Mouse (Mus musculus): Measurements from ENCODE around the gene Npw.

Npw gene

DNA sequence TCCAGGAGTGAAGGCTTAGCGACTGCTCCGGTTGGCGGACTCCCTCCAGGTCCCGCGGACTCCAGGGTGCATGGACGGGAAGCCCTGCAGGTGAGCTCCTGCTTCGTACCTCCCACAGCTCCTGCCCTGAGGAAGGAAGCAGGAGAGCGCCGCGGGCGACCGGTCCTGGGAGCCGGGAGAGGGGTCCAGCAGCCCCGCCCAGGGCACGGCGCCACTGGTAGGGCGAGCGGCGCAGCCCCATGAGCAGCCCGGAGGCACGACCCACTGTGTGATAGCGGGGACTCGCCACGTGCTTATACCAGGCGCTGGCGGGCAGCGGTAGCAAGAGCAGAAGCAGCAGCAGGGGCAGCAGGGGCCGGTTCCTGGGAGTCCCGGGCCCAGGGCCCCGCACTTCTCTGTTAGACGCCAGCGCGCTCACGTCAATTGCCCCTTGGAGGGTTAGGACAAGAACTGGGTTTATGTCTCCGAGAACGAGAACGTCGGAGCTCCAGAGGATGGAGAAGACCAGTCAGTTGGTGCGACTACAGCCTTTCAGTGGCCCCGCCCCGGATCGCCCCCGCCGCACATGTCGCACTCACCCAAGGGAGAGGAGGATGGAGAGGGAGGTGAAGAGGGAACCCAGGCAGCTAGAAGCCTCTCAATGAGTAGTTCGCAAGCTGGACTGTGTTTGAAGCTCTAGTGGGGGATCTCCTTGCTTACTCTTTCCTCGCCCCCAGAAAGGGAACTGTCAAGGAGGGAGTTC is at the start of gene Npw:
TSS of gene Npw (minus strand) at position 441 of the 742 bp plus-strand sequence.
- DNase-seq (ENCODE audit: low spot score): no peak

DNA sequence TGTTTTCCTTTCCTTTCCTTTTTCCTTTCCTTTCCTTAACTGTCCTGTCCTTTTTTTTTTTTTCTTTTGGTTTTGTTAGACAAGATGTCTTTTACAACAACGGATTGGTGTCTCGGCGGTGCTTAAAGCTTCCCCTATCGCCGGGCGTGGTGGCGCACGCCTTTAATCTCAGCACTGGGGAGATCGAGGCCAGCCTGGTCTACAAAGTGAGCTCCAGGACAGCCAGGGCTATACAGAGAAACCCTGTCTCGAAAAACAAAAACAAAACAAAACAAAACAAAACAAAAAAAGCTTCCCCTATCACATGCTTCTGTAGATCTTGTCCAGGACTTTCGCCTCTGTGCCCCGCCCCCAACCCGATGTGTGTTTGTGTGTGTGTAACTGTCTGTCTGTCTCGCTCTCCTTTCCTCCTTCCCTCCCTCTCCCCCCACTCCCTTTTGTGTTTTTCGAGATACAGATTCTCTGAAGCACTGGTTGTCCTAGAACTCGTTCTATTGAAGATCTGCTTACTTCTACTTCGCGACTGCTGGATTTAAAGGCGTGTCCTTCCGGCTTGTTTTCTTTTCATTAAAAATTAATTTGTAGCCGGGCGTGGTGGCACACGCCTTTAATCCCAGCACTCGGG is 49.7 kb upstream of the Npw start:
- DNase-seq (ENCODE audit: low spot score): no peak

DNA sequence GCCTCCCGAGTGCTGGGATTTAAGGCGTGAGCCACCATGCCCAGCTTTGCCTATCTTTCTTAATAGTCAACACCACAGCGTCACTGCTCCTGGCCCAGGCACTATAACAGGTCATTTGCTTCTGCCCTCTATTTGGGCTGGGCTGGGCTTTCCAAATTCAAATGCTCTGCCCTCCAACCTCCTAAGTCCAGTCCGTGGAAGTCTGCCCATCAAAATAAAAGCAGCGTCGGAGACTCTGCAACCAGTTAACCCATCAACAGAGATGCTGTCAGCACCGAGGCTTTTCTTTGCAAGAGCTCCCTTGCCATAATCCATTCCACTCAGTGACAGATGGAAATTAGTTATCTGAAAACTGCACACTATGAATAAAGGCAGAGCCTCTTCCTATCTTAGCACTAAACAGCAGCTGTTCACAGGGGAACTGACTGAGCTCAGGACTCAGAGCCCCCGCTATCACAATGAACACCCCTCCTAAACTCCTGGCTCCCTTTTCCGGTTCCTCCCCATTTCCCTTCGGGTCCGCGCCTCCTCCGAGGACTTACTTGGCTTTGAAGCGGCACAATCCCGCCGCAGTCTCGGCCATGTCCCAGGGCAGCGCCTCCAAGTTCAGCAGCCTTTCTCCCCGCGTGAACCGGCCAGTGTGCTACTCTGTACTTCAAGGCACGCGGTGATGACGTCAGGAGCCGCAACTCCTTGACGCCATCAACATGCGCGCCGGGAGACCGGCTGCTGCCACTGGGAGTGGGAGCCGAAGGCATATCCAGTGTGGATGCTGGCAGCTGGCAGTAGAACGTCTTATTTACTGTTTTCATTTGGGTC is 48.9 kb upstream of the Npw start, which contains the start of gene Tbl3:
TSS of gene Tbl3 (minus strand) at position 679 of the 819 bp plus-strand sequence.
- DNase-seq (ENCODE audit: low spot score): peak; percentile 94

DNA sequence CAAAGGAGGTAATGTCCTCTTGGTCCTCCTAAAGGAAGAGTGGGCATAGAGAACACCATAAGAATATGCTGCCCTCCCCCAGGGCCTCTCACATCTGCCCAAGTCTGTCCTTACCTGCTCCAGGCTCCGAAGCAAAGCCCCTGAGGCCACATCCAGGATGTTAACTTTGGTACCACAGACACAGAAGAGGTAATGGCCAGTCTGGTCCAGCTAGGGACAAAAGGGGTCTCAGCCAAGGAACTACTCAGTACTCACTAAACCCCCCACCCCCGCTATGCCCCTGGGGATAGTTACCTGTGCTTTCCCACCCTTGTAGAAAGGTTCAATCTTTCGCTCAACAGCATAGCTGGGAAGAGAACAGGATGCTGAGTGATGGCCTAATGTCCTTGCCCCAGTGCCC is 47.6 kb upstream of the Npw start:
- no peak for DNase-seq (ENCODE audit: low spot score)

DNA sequence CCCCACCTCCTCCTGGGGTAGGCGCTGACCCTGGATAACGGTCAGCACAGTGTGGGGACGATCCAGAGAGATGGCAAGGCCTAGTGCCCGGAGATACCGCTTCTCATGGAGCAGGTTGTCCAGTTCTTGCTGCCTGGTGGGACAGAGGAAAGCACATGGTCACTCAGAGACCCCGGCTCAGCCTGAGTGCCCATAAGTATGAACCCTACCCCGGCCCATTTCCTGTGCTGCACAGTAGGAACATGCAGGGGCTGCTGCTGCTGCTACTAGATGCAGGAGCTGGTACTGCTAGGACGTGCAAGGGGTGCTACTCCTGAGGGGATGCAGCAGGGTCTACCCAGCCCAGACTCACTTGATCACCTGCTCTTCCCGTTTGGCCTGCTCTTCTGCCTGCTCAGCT is 43.0 kb upstream of the Npw start:
- DNase-seq (ENCODE audit: low spot score): no peak

DNA sequence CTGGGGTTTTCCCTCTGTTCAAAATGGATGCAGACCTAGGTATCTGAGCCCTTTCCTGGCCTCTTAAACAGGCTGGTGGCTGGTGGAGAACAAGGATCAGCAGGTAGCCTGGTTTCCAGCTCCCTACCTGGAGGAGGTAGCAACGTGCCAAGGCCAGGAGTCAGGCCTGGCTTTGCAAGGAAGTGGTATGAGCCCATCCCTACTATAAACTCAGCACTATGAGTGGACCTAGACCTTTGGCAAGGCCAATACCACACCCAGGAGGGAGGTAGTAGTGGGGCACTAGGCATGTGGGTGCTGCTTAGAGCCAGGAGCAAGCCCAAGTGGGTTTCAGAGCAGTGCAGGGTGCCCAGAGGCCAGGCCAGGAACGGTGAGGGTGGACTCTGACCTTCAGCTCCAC is 41.2 kb upstream of the Npw start:
- DNase-seq (ENCODE audit: low spot score): no peak

DNA sequence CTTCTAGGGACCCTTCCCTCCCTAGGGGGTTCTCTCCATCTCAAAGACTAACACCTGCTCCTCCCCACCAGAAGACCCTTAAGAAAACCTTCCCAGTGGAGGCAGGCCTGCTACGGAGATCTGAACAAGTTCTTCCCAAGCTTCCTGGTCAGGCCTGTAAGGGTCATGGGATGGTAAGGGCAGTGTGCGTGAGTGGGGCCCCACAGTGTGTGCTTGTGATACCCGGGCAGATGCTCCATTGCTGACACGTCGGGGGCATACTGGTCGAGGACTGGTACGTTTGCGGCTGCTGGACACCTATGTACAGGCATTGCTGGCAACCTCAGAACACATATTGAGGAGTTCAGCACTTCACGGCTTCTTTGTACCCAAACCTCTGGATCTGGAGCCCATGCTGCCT is 40.5 kb upstream of the Npw start:
- no peak for DNase-seq (ENCODE audit: low spot score)

DNA sequence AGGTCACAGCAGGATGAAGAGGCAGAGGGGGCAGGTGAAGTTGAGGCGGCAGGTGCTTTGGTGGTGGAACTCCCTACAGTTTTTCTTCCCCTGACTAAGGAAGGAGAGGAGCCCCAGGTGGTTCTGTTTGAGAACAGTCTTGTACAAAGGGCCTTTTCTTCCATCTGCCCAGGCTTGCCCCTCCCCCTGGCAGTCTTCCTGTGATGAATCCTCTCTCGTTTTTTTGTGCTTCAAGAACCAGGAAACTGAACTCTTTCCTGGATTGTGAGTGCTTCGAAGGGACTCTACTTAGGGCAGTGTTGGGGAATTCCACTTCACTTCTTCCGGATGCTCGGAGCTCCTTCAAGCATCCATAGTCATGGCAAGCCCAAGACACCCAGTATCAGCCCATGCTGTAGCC is 39.7 kb upstream of the Npw start:
- DNase-seq (ENCODE audit: low spot score): no peak

DNA sequence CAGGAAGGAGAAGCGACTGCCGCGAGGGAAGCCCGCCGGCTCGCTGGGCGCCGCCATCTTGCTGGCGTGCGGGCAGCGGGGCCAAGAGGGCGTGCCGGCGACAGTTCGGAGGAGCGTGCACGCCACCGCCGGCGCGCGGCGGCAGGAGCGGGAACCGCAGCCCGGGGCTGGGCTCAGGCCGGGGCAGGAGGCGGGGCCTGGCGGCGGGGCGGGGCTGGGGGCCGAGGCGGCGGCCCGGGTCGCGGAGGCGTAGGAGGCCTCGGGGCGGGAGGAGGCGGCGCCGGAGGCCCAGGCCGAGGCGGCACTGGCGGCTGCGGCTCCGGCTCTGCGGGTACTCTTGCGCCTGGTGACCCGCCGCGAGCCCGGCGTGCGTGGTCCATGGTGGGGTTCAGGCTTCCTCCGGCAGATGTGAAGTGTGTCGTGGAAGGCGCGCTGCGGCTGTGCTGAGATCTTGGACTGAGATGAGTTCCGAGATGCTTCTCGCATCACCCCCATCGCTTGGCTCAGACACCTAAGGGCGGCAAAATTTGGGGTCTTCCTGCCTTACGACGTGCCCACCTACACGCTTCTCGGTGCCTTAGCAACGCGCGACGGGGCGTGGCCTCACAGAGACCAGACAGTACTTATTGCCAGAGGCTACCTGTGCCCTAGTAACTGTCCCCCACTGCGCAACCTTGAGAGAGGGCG is 37.9 kb upstream of the Npw start, which contains the start of the genes Gfer and Noxo1:
TSS of gene Gfer (minus strand) at position 146 of the 687 bp plus-strand sequence.
TSS of gene Noxo1 (plus strand) at position 224 of the 687 bp plus-strand sequence.
- peak; percentile 86 for DNase-seq (ENCODE audit: low spot score)

DNA sequence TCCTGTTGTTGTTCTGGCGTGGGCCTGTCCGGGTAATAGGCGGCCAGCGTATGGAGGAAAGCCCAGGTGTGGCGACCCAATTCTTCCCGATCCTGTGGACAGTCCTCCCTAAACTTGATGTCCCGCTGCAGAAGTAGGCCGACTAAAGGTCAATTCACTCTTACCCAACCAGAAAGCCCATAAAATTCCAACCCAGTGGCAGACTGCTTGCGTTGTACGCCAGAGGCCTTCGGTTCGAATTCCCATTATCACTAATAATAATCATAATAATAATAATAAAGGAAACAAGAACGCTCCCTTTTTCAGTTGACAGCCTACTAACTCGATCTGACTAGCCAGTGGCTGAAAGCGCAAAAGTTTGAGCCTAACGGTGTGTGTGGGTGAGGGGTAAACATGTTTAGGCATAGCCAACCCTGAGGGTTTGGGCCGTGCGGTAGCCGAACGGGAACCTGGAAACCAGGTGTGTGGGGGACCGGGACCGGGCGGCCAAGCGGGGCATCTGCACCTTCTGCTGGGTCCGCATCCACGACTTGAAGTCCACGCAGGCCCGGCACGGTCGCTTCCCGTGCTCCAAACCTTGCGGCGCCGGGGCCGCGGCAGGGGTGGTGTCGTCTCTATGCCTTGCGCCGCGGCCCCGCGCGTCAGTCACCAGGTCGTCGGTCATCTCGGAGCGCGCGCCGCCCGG is 37.2 kb upstream of the Npw start:
- no peak for DNase-seq (ENCODE audit: low spot score)

DNA sequence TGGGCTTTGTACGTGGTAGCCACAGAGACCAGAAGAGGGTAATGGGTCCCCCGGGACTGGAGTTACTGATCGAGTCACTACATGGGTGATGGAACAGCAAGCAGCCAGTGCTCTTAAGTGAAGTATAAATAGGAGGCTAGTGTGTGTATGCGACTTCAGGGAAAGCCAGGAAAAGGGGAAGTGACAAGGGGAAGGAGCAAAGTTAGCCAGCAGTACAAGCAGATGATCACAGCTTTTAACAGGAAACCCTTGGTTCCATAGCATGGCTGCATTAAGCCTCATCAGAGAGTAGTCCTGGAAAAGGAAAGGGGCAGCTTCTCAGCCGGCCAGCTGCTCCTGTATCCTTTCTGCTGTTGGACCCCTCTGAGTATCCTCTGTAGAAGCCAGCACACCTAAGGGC is 34.1 kb upstream of the Npw start:
- no peak for DNase-seq (ENCODE audit: low spot score)

DNA sequence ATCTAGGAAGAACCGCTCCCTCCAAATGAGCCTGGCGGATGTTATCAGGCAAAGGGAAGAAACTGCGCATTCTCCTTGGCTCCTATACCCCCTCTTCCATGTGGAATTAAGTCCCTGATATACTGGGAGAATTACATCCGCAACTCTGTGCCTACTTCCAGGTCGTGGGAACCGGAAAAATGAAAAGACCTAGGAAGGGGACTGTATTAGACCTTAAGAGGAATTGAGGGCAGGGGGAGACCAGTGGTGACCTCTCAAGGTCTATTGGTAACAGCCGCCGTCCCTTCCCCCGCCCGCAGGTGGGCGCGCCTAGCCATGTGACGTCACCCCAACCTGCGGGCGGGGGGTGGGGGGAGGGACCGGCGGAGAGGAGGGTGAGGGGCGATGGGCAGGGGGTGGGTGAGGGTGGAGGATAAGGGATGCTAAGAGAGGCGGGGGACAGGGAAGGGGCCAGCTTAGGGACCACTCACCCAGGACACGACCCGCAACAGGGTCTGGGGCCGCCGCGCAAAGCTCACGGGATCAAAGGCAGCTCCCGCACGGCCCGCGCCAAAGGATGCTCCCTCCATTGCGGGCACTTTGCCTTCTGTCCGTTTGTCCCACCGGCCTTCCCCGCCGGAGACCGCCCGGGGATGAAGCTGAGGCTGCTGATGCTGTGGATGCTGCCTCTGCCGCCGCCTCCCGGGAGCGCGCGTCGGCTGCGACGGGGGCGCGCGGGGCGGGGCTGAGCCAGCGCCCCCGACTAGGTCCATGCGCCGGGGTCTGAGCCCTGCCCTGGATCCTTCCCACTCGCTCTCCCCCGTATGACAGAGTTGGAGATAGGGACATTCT is 31.2 kb upstream of the Npw start, which contains the start of gene Syngr3:
TSS of gene Syngr3 (minus strand) at position 705 of the 831 bp plus-strand sequence.
- DNase-seq (ENCODE audit: low spot score): no peak

DNA sequence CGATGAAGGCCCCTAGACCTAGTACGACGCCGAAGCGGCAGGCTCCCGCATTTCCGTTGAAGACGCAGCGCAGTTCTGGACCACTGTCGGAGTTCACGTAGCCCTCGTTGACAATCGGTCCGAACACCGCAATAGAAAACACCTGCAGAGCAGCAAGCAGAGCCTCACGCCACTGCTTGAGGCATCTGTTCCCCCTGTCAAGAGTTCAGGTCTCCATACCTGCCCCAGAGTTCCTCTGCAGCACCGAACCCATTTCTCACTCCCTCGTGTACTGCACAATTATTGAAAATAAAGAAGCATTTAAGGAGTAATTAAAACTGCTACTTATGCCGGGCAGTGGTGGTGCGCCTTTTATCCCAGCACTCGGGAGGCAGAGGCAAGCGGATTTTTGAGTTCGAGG is 29.3 kb upstream of the Npw start:
- DNase-seq (ENCODE audit: low spot score): no peak

DNA sequence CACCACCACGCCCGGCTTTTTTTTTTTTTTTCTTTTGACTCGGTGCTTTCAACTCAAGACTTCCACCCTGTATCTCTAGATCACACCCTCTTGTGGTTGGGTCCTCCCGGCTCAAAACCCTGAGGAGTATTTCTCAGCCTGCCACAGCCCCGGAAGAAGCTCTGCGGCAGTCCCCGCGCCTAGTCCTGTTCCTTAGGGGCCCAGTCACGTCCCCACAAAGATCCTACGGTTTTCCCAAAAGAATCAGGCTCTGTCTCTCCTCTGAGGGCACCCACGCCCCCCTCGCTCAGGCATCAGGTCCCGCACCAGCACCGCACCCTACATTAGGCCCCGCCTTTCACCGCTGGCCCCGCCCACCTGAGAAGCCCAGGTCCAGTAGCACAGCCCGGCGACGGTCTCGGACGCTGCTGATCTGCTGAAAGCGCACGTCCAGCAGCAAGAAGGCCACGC is 28.9 kb upstream of the Npw start:
- peak; percentile 57 for DNase-seq (ENCODE audit: low spot score)

DNA sequence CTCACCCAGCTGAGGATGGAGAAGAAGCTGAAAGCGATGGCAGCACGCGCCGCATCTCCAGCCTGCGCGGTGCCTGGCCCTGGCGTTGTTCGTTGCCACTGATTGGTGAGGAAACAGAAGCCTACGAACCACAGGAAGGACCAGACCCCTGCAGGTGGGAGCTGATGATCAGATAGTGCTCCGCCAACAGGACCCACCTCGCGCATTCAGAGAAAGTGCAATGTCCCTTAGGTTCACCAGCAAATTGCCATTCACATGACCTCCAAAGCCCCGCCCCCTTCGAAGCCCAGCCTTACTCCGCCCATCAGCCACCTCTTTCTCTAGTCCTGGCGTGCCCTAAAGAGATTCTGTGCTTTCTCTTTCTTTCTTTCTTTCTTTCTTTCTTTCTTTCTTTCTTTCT is 28.3 kb upstream of the Npw start:
- DNase-seq (ENCODE audit: low spot score): no peak

DNA sequence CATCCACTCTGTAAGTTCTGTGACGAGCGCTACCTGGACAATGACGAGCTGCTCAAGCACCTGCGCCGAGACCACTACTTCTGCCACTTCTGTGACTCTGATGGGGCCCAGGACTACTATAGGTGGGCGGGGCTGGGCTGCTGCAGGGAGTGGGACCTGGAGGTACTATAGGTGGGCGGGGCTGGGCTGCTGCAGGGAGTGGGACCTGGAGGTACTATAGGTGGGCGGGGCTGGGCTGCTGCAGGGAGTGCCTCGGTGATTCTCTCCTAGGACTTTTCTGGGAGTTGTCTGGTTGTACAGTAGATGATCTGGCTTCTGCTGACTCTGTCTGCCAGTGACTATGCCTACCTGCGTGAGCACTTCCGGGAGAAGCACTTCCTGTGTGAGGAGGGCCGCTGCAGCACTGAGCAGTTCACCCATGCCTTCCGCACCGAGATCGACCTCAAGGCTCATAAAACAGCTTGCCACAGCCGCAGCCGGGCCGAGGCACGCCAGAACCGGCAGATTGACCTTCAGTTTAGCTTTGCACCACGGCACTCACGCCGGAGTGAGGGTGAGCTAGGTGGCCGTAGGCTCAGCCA is 19.3 kb upstream of the Npw start:
- no peak for DNase-seq (ENCODE audit: low spot score)

DNA sequence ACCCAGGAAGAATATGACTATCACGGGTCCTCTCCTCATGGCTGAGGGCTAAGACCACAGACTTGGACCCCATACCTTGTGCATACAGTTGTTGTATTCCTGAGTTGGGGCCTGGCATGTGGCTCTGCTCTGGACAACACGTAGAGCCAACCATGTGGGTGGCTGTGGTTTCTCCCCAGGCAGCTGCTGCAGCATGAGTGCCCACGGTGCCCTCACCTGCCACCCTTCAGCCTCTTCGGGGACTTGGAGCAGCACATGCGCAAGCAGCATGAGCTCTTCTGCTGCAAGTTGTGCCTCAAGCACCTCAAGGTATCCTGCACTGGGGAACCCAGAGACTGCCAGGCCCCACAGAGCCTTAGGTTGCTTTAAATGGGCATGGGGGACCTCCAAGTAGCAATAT is 18.6 kb upstream of the Npw start:
- DNase-seq (ENCODE audit: low spot score): no peak

DNA sequence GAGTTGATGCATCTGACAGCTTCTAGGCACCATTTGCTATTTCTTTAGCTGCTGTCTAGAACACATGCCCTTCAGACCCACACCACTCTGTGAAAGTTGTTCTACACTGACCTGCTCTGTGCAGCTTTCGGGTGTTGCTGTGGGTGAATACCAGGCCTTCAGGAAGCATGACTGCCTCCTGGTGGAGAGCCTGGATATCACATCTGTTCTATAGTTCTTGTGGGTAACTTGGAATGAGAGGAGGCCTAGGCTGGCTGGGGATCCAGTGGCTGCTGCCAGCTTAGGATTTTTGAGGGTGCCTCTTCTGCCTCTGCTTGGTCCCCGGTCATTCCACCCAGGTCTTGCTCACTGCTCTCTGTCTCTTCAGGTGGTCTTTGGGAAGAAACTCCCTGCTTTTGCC is 17.9 kb upstream of the Npw start:
- DNase-seq (ENCODE audit: low spot score): peak; percentile 45

DNA sequence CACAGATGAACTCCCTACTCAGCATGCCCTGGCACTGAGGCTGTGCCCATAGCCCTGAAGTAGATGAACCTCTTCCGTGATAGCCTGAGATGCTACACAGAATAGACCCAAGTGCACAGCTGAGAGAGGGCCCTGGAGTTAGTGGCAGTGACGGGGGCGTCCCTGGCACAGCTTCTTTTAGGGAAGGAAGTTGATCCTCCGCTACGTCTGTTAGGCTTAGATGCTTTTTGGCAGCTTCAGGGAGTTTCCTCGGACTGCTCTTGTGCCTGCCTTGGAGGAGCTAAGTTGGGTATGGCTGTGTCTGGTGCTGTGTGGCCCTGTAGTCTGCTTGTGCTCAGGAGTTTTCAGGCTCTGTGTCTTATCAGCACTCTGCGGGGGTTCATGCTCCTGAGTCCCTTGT is 16.0 kb upstream of the Npw start:
- DNase-seq (ENCODE audit: low spot score): no peak

DNA sequence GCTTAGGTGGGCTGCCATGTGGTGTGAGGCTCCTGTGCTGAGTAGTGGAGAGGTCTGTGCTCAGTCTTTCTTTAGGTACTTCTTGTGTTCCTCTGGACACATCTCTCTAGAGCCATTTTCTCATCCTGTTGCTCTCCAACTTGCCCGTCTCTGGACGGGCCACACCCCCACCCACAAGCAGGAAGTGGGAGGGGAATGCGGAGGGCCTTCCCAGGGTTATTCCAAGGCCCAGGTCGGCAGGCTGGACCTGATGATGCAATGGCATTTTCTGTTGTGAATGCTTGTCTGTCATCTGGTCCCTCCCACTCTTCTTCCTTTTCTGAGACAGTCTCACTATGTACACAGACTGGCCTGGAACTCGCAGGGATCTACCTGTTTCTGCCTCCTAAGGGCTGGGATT is 13.9 kb upstream of the Npw start:
- DNase-seq (ENCODE audit: low spot score): no peak

Measured in testis, postnatal 14 days (tissue).